Mouse (Mus musculus) stomach, embryonic 14.5 days (tissue): ENCODE measurements at regions not wholly inside any gene's neighbourhood (a gene's known extent, or its start where the extent isn't known, plus 50 kb on each side); places are given as distances from the start of the nearest gene placed in this dataset.

Experiments
- ATAC-seq: fragments of 200-750 bp; cut with Nextera tagmentation; 2 replicates; pipeline ENCODE4 v1.8.0; 2017; ENCODE audit warnings: low read depth, moderate TSS enrichment; ENCODE audit not compliant: insufficient number of reproducible peaks, insufficient read depth, low FRiP score
- H3K27ac ChIP-seq: fragments of 300-500 bp; sonication (generic); 2 replicates; pipeline ENCODE4 v1.5.1; 2014; ENCODE audit warnings: mild to moderate bottlenecking, low read length, moderate library complexity, mixed read lengths
- H3K27me3 ChIP-seq: fragments of 300-500 bp; sonication (generic); 2 replicates; pipeline ENCODE4 v1.6.1; 2014; ENCODE audit warnings: low read length, control low read depth, mixed read lengths; ENCODE audit not compliant: control insufficient read depth, insufficient read depth
- H3K36me3 ChIP-seq: fragments of 300-500 bp; sonication (generic); 2 replicates; pipeline ENCODE4 v1.6.1; 2014; ENCODE audit warnings: mild to moderate bottlenecking, control low read depth, low read length, moderate library complexity, mixed read lengths; ENCODE audit not compliant: control insufficient read depth, insufficient read depth
- H3K4me1 ChIP-seq: fragments of 300-500 bp; sonication (generic); 2 replicates; pipeline ENCODE4 v1.6.1; 2014; ENCODE audit warnings: low read length, control low read depth, mixed read lengths; ENCODE audit not compliant: control insufficient read depth, insufficient read depth
- H3K4me2 ChIP-seq: fragments of 300-500 bp; sonication (generic); replicated peaks from 2 replicates; pipeline ENCODE4 v1.6.1; 2014; ENCODE audit warnings: low read depth, low read length, control low read depth
- H3K4me3 ChIP-seq: fragments of 300-500 bp; sonication (generic); 2 replicates; pipeline ENCODE4 v1.5.1; 2014; ENCODE audit warnings: low read depth, low read length, control low read depth
- H3K9ac ChIP-seq: fragments of 300-500 bp; sonication (generic); replicated peaks from 2 replicates; pipeline ENCODE4 v1.6.1; 2014; ENCODE audit warnings: low read depth, mild to moderate bottlenecking, control low read depth, low read length, moderate library complexity, mixed read lengths
- H3K9me3 ChIP-seq: fragments of 300-500 bp; sonication (generic); 2 replicates; pipeline ENCODE4 v1.6.1; 2016; ENCODE audit warnings: low read depth, low read length, control low read depth; ENCODE audit not compliant: control insufficient read depth
- WGBS: fragments of 180-500 bp; shearing (Covaris S2); extraction: QIAGEN DNeasy Blood & Tissue Kit; methylation state at CpG from one replicate; pipeline ENCODE4 v1.1.7; 2014; 5-methylcytosine and 5-hydroxymethylcytosine counted together

GRCm38 (mm10) chr4:56617661-56618360 lies 122.1 kb upstream of the Gm26657 start:
- Histone ChIP-seq H3K4me1 (no peaks in the 10 kb centered on the region), H3K4me3 (no peak overlapping the region), H3K9me3 (no peaks in the 10 kb centered on the region), H3K4me2 (no peak overlapping the region), H3K9ac (no peak overlapping the region), H3K27me3 (no peaks in the 10 kb centered on the region), H3K36me3 (no peaks in the 10 kb centered on the region), H3K27ac (no peak overlapping the region)
- WGBS, result 70% methylated on average over 10 of the region's 10 CpGs
- ATAC-seq, result no peak

GRCm38 (mm10) chr4:56612325-56612724 lies 127.5 kb upstream of the Gm26657 start:
- Histone ChIP-seq H3K9ac (no peak overlapping the region), H3K27ac (no peak overlapping the region), H3K4me2 (no peak overlapping the region), H3K4me3 (no peak overlapping the region), H3K27me3 (no peaks in the 10 kb centered on the region), H3K36me3 (no peaks in the 10 kb centered on the region), H3K9me3 (no peaks in the 10 kb centered on the region), H3K4me1 (no peaks in the 10 kb centered on the region)
- no peak for ATAC-seq
- WGBS, result 75% methylated on average over 4 of the region's 4 CpGs

GRCm38 (mm10) chr4:56611751-56612150 lies 128.1 kb upstream of the Gm26657 start:
- no peaks in the 10 kb centered on the region for H3K4me1 ChIP-seq

GRCm38 (mm10) chr4:56610273-56610672 lies 129.6 kb upstream of the Gm26657 start:
- Histone ChIP-seq H3K27ac (no peak overlapping the region), H3K27me3 (no peaks in the 10 kb centered on the region), H3K4me2 (no peak overlapping the region), H3K9me3 (no peaks in the 10 kb centered on the region), H3K4me1 (no peaks in the 10 kb centered on the region), H3K36me3 (no peaks in the 10 kb centered on the region), H3K4me3 (no peak overlapping the region), H3K9ac (no peak overlapping the region)
- WGBS, result 77% methylated on average over 6 of the region's 6 CpGs
- no peak for ATAC-seq

More at GRCm38 (mm10) chr4:56611751-56612150, 128.1 kb upstream of the Gm26657 start:
- no peaks in the 10 kb centered on the region for H3K36me3 ChIP-seq
- no peak overlapping the region for H3K4me2 ChIP-seq
- no peaks in the 10 kb centered on the region for H3K27me3 ChIP-seq
- no peaks in the 10 kb centered on the region for H3K9me3 ChIP-seq
- no peak overlapping the region for H3K9ac ChIP-seq
- no peak for ATAC-seq
- no peak overlapping the region for H3K27ac ChIP-seq
- H3K4me3 ChIP-seq, result no peak overlapping the region
- WGBS, result 48% methylated on average over 4 of the region's 4 CpGs

GRCm38 (mm10) chr4:56608701-56609100 lies 131.2 kb upstream of the Gm26657 start:
- H3K36me3 ChIP-seq, result no peaks in the 10 kb centered on the region
- H3K4me2 ChIP-seq, result no peak overlapping the region
- no peak for ATAC-seq
- no peak overlapping the region for H3K9ac ChIP-seq
- H3K4me1 ChIP-seq, result no peaks in the 10 kb centered on the region
- no peaks in the 10 kb centered on the region for H3K27me3 ChIP-seq
- no peak overlapping the region for H3K4me3 ChIP-seq
- H3K9me3 ChIP-seq, result no peaks in the 10 kb centered on the region
- H3K27ac ChIP-seq, result no peak overlapping the region
- WGBS, result 76% methylated on average over 4 of the region's 4 CpGs

- H3K4me1 ChIP-seq, result no peaks in the 10 kb centered on the region
- WGBS, result 70% methylated on average over 2 of the region's 2 CpGs
- no peak overlapping the region for H3K4me2 ChIP-seq
- no peaks in the 10 kb centered on the region for H3K36me3 ChIP-seq
- H3K9me3 ChIP-seq, result no peaks in the 10 kb centered on the region
- no peak overlapping the region for H3K4me3 ChIP-seq
- ATAC-seq, result no peak
- H3K27me3 ChIP-seq, result no peaks in the 10 kb centered on the region
- no peak overlapping the region for H3K27ac ChIP-seq
- H3K9ac ChIP-seq, result no peak overlapping the region
Observed at GRCm38 (mm10) chr4:56598398-56598797, 141.5 kb upstream of the Gm26657 start.

GRCm38 (mm10) chr4:56597931-56598330 lies 141.9 kb upstream of the Gm26657 start:
- H3K4me3 ChIP-seq, result no peak overlapping the region

GRCm38 (mm10) chr4:56582405-56582804 lies 157.5 kb upstream of the Gm26657 start:
- H3K4me3 ChIP-seq, result no peak overlapping the region
- 72% methylated on average over 3 of the region's 3 CpGs for WGBS
- no peak overlapping the region for H3K27ac ChIP-seq
- no peaks in the 10 kb centered on the region for H3K9me3 ChIP-seq
- no peaks in the 10 kb centered on the region for H3K4me1 ChIP-seq
- no peak overlapping the region for H3K9ac ChIP-seq
- no peaks in the 10 kb centered on the region for H3K36me3 ChIP-seq
- no peak overlapping the region for H3K4me2 ChIP-seq
- no peak for ATAC-seq
- no peaks in the 10 kb centered on the region for H3K27me3 ChIP-seq

More at GRCm38 (mm10) chr4:56597931-56598330, 141.9 kb upstream of the Gm26657 start:
- H3K36me3 ChIP-seq, result no peaks in the 10 kb centered on the region
- H3K27me3 ChIP-seq, result no peaks in the 10 kb centered on the region
- no peak for ATAC-seq
- no peaks in the 10 kb centered on the region for H3K4me1 ChIP-seq
- no peak overlapping the region for H3K9ac ChIP-seq
- H3K27ac ChIP-seq, result no peak overlapping the region
- no peak overlapping the region for H3K4me2 ChIP-seq
- no peaks in the 10 kb centered on the region for H3K9me3 ChIP-seq
